11 mouse cellular contexts compared by ENCODE assay signal in the genomic region with DNA sequence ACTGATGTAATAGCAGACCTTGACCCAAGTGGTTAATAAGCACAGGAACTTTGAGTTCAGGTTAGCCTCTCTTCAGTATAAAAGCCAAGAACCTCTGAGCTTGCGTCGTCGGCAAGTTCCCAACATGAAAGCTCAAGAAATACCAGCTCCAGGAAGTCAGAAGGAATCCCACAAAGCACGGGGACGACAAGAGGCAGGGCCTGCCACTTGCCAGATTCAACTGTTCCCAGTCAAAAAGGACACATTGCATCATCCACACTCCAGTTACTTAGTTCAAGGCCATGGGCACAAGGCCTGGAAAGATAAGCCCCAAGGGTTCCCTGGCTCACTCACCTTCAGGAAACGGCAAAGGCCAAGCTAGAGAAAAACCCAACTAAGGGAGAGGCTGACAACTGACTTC. TPM values are rescaled to one million over a fixed set of nuclear protein-coding genes. Genes with fewer than 3 reads are reported as not detected.
A peak's percentile ranks its signal among the peaks of the same experiment; 100 is the strongest.
DNase-seq lines count a peak whose midpoint lies in the region; ATAC-seq lines count a peak whose summit lies in the region.
"Had no signal": no experiment of that assay in that cellular context is flagged by ENCODE, and none has a peak within 500 bp of the region (broad histone marks: within the 10 kb centered on the region; RNA-seq: fewer than 3 reads in every experiment).

No protein-coding gene starts in this region.

- peaks cover 47% of the 10 kb centered on the region for H3K36me3 ChIP-seq in heart, embryonic 10.5 days
- H3K36me3 ChIP-seq in heart, embryonic 12.5 days: peaks cover 34% of the 10 kb centered on the region
- H3K36me3 ChIP-seq in liver, embryonic 15.5 days (replicated peaks): peaks cover 31% of the 10 kb centered on the region

- ATAC-seq in heart, embryonic 12.5 days (ENCODE audit: insufficient number of reproducible peaks, low FRiP score): no peak
- ATAC-seq in liver, embryonic 15.5 days (ENCODE audit: insufficient read depth): no peak
- ATAC-seq in activated CD4-positive, CD25-positive, alpha-beta regulatory T cell, adult 4 months: no peak

- 91% methylated on average over 6 of the region's 6 CpGs for WGBS in heart, embryonic 10.5 days
- 84% methylated on average over 6 of the region's 6 CpGs for whole genome bisulfite sequencing in heart, embryonic 12.5 days
- 45% methylated on average over 6 of the region's 6 CpGs for WGBS in liver, embryonic 15.5 days (ENCODE audit: insufficient replicate concordance)

- 0 out of 2 replicates have a peak, but pooled peaks cover 8% of the 10 kb centered on the region for H3K9me3 ChIP-seq in heart, embryonic 10.5 days
- peaks cover 16% of the 10 kb centered on the region for H3K9me3 ChIP-seq in heart, embryonic 12.5 days (replicated peaks)
- no peaks in the 10 kb centered on the region for H3K9me3 ChIP-seq in liver, embryonic 15.5 days (replicated peaks)

- H3K4me3 ChIP-seq in heart, embryonic 10.5 days: no peak overlapping the region
- no peak overlapping the region for H3K4me3 ChIP-seq in heart, embryonic 12.5 days
- no peak overlapping the region for H3K4me3 ChIP-seq in liver, embryonic 15.5 days (replicated peaks)

- peak; percentile 94 for DNase-seq in heart, adult 11 months
- DNase-seq in heart, embryonic 10.5 days (ENCODE audit: low spot score): no peak
- peak; percentile 82 for DNase-seq in 416B (ENCODE audit: low read depth)
- no peak for DNase-seq in gastrocnemius, postnatal 4 days (ENCODE audit: low spot score in 2 of 2)
- DNase-seq in thymus, postnatal 10 days (ENCODE audit: low spot score in 2 of 2): no peak
- DNase-seq: cerebellum, postnatal 14 days; thymus, postnatal 14 days had no signal

- H3K27me3 ChIP-seq in heart, embryonic 10.5 days (ENCODE audit: insufficient read depth, poor library complexity, severe bottlenecking): no peaks in the 10 kb centered on the region
- no peaks in the 10 kb centered on the region for H3K27me3 ChIP-seq in heart, embryonic 12.5 days (replicated peaks)
- H3K27me3 ChIP-seq in liver, embryonic 15.5 days: no peaks in the 10 kb centered on the region
- H3K27me3 ChIP-seq: lung, embryonic 15.5 days had no signal

- no peak overlapping the region for H3K27ac ChIP-seq in heart, embryonic 10.5 days
- H3K27ac ChIP-seq in heart, embryonic 12.5 days (ENCODE audit: poor library complexity, severe bottlenecking): peak overlapping the region; percentile 12; the same call in 1 of the 2 replicates
- H3K27ac ChIP-seq in liver, embryonic 15.5 days (replicated peaks): peak overlapping the region; percentile 26; the same call in 1 of the 2 replicates
- H3K27ac ChIP-seq: lung, embryonic 15.5 days had no signal

- H3K4me1 ChIP-seq in heart, embryonic 10.5 days: peaks cover 22% of the 10 kb centered on the region
- peaks cover 20% of the 10 kb centered on the region for H3K4me1 ChIP-seq in heart, embryonic 12.5 days (replicated peaks)
- peaks cover 40% of the 10 kb centered on the region for H3K4me1 ChIP-seq in liver, embryonic 15.5 days (replicated peaks)

- no peak overlapping the region for H3K9ac ChIP-seq in heart, embryonic 12.5 days
- H3K9ac ChIP-seq in liver, embryonic 15.5 days: no peak overlapping the region
- H3K9ac ChIP-seq: lung, embryonic 15.5 days had no signal

- H3K4me2 ChIP-seq in heart, embryonic 12.5 days: peak overlapping the region; percentile 79
- peak overlapping the region; percentile 96; the same call in 1 of the 2 replicates for H3K4me2 ChIP-seq in liver, embryonic 15.5 days

RNA-seq across cellular contexts. Expression of a gene that starts 2.3 kb away (rescaled TPM):
- 77.8 and 82.7 TPM in 2 replicates for polyA plus RNA-seq in heart, embryonic 10.5 days (2016; fragmentation: Nextera tagmentation; extraction: Ambion mirVana)
- polyA plus RNA-seq in heart, embryonic 12.5 days (2016; fragmentation: Nextera tagmentation; extraction: Ambion mirVana): 68.8 and 70.8 TPM in 2 replicates
- 74.1 and 87.6 TPM in 2 replicates for polyA plus RNA-seq in liver, embryonic 15.5 days (2015; fragmentation: Nextera tagmentation; extraction: Ambion mirVana)
- total RNA-seq in gastrocnemius, postnatal 4 days (2021): 10 to 100 TPM; 33.6 to 39.3 TPM
- 10 to 100 TPM; 24.7 to 33.3 TPM for polyA plus RNA-seq in activated CD4-positive, CD25-positive, alpha-beta regulatory T cell, adult 4 months (2017; shearing (Covaris generic))

RNA-seq across cellular contexts. Expression of a gene that starts 19.3 kb away (rescaled TPM):
- polyA plus RNA-seq in heart, embryonic 10.5 days (2016; fragmentation: Nextera tagmentation; extraction: Ambion mirVana): 2.8 and 4.7 TPM in 2 replicates
- polyA plus RNA-seq in heart, embryonic 12.5 days (2016; fragmentation: Nextera tagmentation; extraction: Ambion mirVana): 2.4 and 3.2 TPM in 2 replicates
- 10.8 and 11.3 TPM in 2 replicates for polyA plus RNA-seq in liver, embryonic 15.5 days (2015; fragmentation: Nextera tagmentation; extraction: Ambion mirVana)
- total RNA-seq in gastrocnemius, postnatal 4 days (2021): 10 to 100 TPM; 13.3 to 16.2 TPM
- polyA plus RNA-seq in activated CD4-positive, CD25-positive, alpha-beta regulatory T cell, adult 4 months (2017; shearing (Covaris generic)): 10 to 100 TPM; 21.2 to 24.5 TPM

Comparison
In these comparisons a context has a peak if more than half of its experiments do, and no peak if none do; other contexts are left out.
1. DNase-seq: peak in heart, adult 11 months (single experiment) and 416B (single experiment); none in heart, embryonic 10.5 days (single experiment), gastrocnemius, postnatal 4 days (0 of 2) and thymus, postnatal 10 days (0 of 2).